Mouse (Mus musculus) myocyte (in vitro differentiated cells): Measurements from ENCODE around the gene Sh3glb1. TPM values are rescaled to one million over a fixed set of nuclear protein-coding genes. Genes with fewer than 3 reads are reported as not detected.
A peak's percentile ranks its signal among the peaks of the same experiment; 100 is the strongest.
"Not testable (repeated sequence)": the region's sequence is repeated elsewhere in the genome, so short reads cannot be mapped to it uniquely, and the experiment has no call there.

ENCODE experiments used
- H3K27me3 ChIP-seq: one replicate; pipeline ENCODE4 v1.6.1; 2011; ENCODE audit not compliant: control insufficient read depth, insufficient read depth, insufficient read length
- H3K36me3 ChIP-seq: one replicate; pipeline ENCODE4 v1.6.1; 2011; ENCODE audit not compliant: control insufficient read depth, insufficient read depth
- H3K4me2 ChIP-seq: one replicate; pipeline ENCODE4 v1.6.1; 2011; ENCODE audit warnings: low read depth, control low read depth
- H3K4me3 ChIP-seq: one replicate; pipeline ENCODE4 v1.5.1; 2011; ENCODE audit warnings: mild to moderate bottlenecking, control low read depth, moderate library complexity
- H3K79me2 ChIP-seq: one replicate; pipeline ENCODE4 v1.6.1; 2011; ENCODE audit not compliant: control insufficient read depth, insufficient read depth
- H3ac ChIP-seq: one replicate; pipeline ENCODE4 v1.6.1; 2011; ENCODE audit not compliant: control insufficient read depth, insufficient read length
- CEBPB ChIP-seq: IDR thresholded peaks from 2 replicates; pipeline ENCODE4 v1.6.1; 2011; ENCODE audit warnings: mild to moderate bottlenecking, moderate library complexity; ENCODE audit not compliant: poor library complexity, insufficient read depth, severe bottlenecking
- E2F4 ChIP-seq: IDR thresholded peaks from one replicate; pipeline ENCODE4 v1.6.1; 2011; ENCODE audit warnings: mild to moderate bottlenecking, control low read depth, moderate library complexity; ENCODE audit not compliant: insufficient read depth
- MAX ChIP-seq: IDR thresholded peaks from one replicate; pipeline ENCODE4 v1.6.1; 2011; ENCODE audit warnings: low read depth, mild to moderate bottlenecking, control low read depth
- MYOD1 ChIP-seq, 3 experiments: IDR thresholded peaks; one replicate each; pipeline ENCODE4 v1.6.1; 2011; ENCODE audit warnings: control low read depth in 2 of 3, low read depth in 2 of 3, mild to moderate bottlenecking in 2 of 3, moderate library complexity in 1 of 3; ENCODE audit not compliant: insufficient read length in 2 of 3, control insufficient read depth in 1 of 3
- MYOG ChIP-seq, 3 experiments: IDR thresholded peaks; one replicate each; pipeline ENCODE4 v1.6.1; 2011; ENCODE audit warnings: control low read depth in 2 of 3, low read depth in 2 of 3, mild to moderate bottlenecking in 2 of 3; ENCODE audit not compliant: insufficient read length in 2 of 3, control insufficient read depth in 1 of 3, insufficient read depth in 1 of 3
- POLR2A ChIP-seq: IDR thresholded peaks from one replicate; pipeline ENCODE4 v1.6.1; 2011; ENCODE audit warnings: low read depth, mild to moderate bottlenecking, control low read depth, moderate library complexity; ENCODE audit not compliant: insufficient read length
- POLR2AphosphoS2 ChIP-seq: IDR thresholded peaks from one replicate; pipeline ENCODE4 v1.6.1; 2011; ENCODE audit warnings: low read depth, control low read depth; ENCODE audit not compliant: insufficient read length
- REST ChIP-seq: IDR thresholded peaks from one replicate; pipeline ENCODE4 v1.6.1; 2011; ENCODE audit warnings: mild to moderate bottlenecking, control low read depth, moderate library complexity; ENCODE audit not compliant: insufficient read depth, insufficient read length
- SRF ChIP-seq: IDR thresholded peaks from one replicate; pipeline ENCODE4 v1.6.1; 2011; ENCODE audit warnings: low read depth; ENCODE audit not compliant: control insufficient read depth, insufficient read length
- TCF12 ChIP-seq: IDR thresholded peaks from one replicate; pipeline ENCODE4 v1.6.1; 2011; ENCODE audit warnings: mild to moderate bottlenecking, control low read depth; ENCODE audit not compliant: poor library complexity, insufficient read depth, severe bottlenecking
- TCF3 ChIP-seq: IDR thresholded peaks from one replicate; pipeline ENCODE4 v1.6.1; 2011; ENCODE audit warnings: low read depth, control low read depth; ENCODE audit not compliant: insufficient read length
- USF1 ChIP-seq: IDR thresholded peaks from one replicate; pipeline ENCODE4 v1.6.1; 2011; ENCODE audit warnings: low read depth, mild to moderate bottlenecking, control low read depth, moderate library complexity
- polyA plus RNA-seq: library from polyadenylated mRNA; unstranded; fragments of >200 nt; fragmentation: generic; extraction: Trizol; gene quantifications from one replicate; pipeline ENCODE4 v1.2.1, GENCODE M21; 2012; ENCODE audit warnings: missing spikeins

The Sh3glb1 gene
- polyA plus RNA-seq, 1 experiment, result 288 TPM

DNA sequence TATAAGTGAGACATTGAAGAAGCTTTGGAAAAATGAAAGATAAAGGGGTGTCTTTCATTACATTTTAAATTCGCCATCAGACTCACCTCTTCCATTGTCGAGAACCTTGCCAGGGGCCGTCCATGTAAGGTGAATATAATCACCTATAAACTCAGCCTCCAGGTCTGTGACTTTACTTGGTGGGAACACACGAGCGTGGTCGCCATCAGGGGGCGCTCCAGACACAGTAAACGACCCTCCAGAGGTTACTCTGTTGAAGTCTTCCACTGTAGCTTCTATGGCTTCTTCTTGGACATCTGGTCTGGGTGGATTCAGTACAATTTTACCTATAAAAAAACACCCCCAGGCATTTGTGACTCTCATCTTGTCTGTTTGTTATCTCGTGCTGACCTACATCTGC lies 16.7 kb upstream of the Sh3glb1 start:
- TF ChIP-seq CEBPB, result no peak
- no peak for TF ChIP-seq E2F4
- TF ChIP-seq TCF12, result no peak
- Histone ChIP-seq H3K36me3 (no peaks in the 10 kb centered on the region), H3K79me2 (no peaks in the 10 kb centered on the region), H3K4me2 (no peak overlapping the region), H3K27me3 (no peaks in the 10 kb centered on the region), H3K4me3 (no peak overlapping the region), H3ac (no peak overlapping the region)

DNA sequence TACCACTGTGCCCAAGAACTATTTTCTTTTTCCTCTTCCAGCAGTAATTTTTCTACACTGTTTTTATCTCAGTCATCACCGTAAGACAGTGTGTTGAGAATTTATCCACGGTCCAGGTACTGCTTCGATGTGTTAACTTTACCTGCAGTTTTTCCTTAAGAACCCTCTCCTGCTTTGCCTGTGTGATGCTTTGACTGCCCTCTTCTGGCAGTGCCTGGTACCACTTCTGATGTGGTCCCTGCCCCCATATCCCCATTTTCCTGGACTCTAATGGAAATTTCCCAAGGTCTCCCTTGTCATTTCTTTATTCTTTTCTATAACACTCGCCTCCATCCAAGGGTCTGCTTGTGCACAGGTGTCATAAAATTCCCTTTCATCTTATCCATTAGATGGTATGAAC lies 3.3 kb upstream of the Sh3glb1 start:
- Histone ChIP-seq H3K27me3 (no peaks in the 10 kb centered on the region), H3K79me2 (peaks cover 14% of the 10 kb centered on the region), H3K4me3 (no peak overlapping the region), H3K36me3 (no peaks in the 10 kb centered on the region), H3K4me2 (no peak overlapping the region), H3ac (no peak overlapping the region)
- no peak for TF ChIP-seq REST
- TF ChIP-seq MYOD1 (IDR thresholded peaks at IDR 0.05; ENCODE audit: control insufficient read depth in 1 of 3, insufficient read length in 2 of 3, low read depth in 2 of 3), result no peak
- no peak for TF ChIP-seq POLR2A
- TF ChIP-seq CEBPB, result no peak
- no peak for TF ChIP-seq MAX
- TF ChIP-seq SRF, result no peak
- TF ChIP-seq TCF3, result no peak

- H3K4me3 ChIP-seq, H3ac ChIP-seq, H3K27me3 ChIP-seq, H3K36me3 ChIP-seq, H3K4me2 ChIP-seq: not testable (repeated sequence)
- peaks cover 23% of the 10 kb centered on the region for H3K79me2 ChIP-seq
These were observed 2.4 kb upstream of the Sh3glb1 start for GRCm38 (mm10) chr3:144722566-144722965.

- TF ChIP-seq SRF, result no peak
- no peak for TF ChIP-seq MYOD1 (IDR thresholded peaks at IDR 0.05; ENCODE audit: control insufficient read depth in 1 of 3, insufficient read length in 2 of 3, low read depth in 2 of 3)
- no peak for TF ChIP-seq TCF12
- no peak for TF ChIP-seq MAX
- no peak for TF ChIP-seq POLR2A
- no peak for TF ChIP-seq MYOG (IDR thresholded peaks at IDR 0.05; ENCODE audit: control insufficient read depth in 1 of 3, insufficient read depth in 1 of 3, insufficient read length in 2 of 3, low read depth in 2 of 3)
- TF ChIP-seq E2F4, result no peak
- no peak for TF ChIP-seq USF1
- no peak for TF ChIP-seq CEBPB
- no peak for TF ChIP-seq POLR2AphosphoS2
- TF ChIP-seq REST, result no peak
- TF ChIP-seq TCF3, result no peak
- H3K4me2 ChIP-seq, result peak overlapping the region; percentile 88
- peak overlapping the region; percentile 59 for H3K4me3 ChIP-seq
- peaks cover 30% of the 10 kb centered on the region for H3K79me2 ChIP-seq
- no peak overlapping the region for H3ac ChIP-seq
- no peaks in the 10 kb centered on the region for H3K36me3 ChIP-seq
- H3K27me3 ChIP-seq, result no peaks in the 10 kb centered on the region
These were observed 1.7 kb upstream of the Sh3glb1 start for GRCm38 (mm10) chr3:144721860-144722256.

GRCm38 (mm10) chr3:144721077-144721859 lies 1.1 kb upstream of the Sh3glb1 start:
- H3K4me3 ChIP-seq, result peak overlapping the region; percentile 59
- no peak for TF ChIP-seq REST
- H3K79me2 ChIP-seq, result peaks cover 36% of the 10 kb centered on the region
- H3ac ChIP-seq, result no peak overlapping the region
- peak overlapping the region; percentile 88 for H3K4me2 ChIP-seq
- H3K27me3 ChIP-seq, result no peaks in the 10 kb centered on the region
- H3K36me3 ChIP-seq, result no peaks in the 10 kb centered on the region
